Mouse (Mus musculus): Measurements from ENCODE around the gene Med11.
"Not testable (repeated sequence)": the region's sequence is repeated elsewhere in the genome, so short reads cannot be mapped to it uniquely, and the experiment has no call there.

The Med11 gene

DNA sequence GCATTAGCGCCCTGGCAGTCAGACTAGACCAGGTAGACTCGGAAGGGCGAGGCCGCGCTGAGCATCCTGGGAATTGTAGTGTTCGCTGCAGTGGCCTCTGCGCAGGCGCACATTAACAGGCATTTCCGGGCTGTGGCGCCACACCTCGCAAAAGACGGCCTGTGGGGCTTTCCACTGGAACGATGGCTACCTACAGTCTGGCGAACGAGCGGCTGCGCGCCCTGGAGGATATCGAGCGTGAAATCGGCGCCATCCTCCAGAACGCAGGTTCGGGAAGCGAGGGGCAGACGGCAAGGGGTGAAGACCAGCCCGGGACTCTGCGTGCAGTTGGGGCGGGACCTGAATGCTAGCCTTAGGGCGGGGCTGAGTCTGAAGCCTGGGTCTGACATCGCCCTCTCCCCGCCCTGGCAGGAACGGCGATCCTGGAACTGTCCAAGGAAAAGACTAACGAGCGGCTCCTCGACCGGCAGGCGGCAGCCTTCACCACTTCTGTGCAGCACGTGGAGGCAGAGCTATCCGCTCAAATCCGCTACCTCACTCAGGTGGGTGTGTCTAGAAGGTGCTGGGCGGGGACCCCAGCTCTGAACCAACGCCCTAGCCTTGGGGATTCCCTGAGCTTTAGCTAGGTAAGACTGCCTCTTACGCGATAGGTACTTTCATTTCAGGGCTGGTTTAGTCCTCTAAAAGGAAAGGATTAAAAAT lies at the start of gene Med11:
TSS of gene Med11 (plus strand) at position 123 of the 702 bp plus-strand sequence.
- peak; percentile 98 for DNase-seq

DNA sequence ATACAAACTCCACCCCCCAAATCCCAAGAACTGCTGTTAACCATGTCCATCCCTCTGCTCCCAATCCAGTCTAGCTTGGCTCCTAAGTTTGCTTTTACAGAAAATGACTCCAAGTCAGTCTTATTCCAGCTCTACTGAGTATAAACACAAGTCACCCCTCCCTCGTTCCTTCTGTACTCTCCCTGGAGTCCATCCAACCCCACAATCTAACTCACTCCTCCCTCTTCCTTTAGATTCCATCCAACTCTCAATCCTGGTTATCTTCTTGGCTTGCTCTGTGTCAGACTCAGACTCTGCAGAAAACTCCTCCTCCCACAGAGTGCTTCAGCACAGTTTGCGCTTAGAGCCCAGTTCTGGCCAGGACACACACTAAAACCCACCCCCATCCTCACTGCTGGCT lies 48.1 kb upstream of the Med11 start:
- DNase-seq, result no peak

DNA sequence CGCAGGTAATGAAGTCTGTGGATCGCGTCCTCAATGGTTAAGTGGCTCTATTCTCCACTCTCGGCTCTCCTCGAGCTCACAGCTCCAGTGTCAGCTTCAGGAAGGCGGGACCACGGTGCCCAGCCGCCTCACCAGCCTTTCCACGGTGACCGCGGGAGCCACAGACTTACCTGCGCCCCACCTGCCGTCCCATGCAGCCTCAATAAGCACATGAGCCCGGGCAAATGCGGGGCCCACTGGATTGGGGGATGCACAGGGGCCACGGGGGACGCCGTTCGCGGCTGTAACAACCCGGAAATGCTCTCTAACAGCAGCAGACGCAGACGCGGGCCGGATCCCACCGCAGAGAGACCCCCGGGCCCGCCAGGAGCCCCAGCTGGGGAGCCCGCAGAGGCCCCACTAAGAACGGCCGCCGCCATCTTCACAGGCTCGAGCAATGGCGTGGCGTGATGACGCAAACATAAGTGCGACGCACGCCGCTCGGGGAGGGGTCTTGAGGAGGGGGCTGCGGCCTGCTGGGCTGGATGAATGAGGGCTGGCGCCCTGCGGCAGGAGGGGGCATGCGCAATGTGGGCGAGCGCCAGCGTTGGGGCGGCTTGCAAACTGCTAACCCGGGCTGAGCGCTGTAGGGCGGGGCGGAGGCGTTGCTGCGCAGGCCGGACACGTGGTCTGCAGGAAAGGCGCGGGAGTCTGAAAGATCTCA lies 42.0 kb upstream of the Med11 start, which contains the start of gene Pelp1:
TSS of gene Pelp1 (minus strand) at position 438 of the 703 bp plus-strand sequence.
- peak; percentile 90 for DNase-seq

DNA sequence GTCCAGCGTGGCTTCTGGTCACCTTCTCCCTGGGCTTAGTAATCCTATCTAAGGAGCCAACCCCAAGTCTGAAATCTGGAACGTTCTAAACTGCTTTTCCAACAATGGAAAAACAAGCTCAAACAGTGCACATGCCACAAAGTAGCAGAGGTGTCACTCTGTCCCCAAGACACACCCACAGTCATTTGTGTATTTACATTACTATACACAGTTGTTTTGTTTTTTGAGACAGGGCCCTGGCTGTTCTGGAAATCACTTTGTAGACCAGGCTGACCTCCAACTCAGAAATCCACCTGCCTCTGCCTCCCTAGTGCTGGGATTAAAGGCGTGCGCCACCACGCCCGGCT lies 41.4 kb upstream of the Med11 start:
- no peak for DNase-seq

DNA sequence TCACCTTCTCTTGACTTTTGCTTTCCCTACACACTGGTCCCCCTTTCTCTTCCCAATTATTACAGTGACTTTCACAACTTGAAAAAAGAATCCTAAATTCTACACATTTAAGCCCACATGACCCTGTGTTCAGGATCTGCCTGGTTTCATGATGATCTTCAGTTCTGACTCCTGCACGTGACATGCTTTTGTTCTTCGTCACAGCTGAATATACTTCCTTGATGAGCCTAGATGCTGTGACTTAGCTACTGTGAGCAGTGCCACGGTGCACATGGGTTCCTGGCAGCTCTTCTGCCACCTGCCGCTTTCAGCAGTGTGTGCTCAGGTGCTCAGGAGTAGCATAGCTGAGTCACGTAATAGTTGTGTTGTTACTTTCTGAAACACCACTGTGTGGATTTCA lies 39.1 kb upstream of the Med11 start:
- DNase-seq, result no peak

DNA sequence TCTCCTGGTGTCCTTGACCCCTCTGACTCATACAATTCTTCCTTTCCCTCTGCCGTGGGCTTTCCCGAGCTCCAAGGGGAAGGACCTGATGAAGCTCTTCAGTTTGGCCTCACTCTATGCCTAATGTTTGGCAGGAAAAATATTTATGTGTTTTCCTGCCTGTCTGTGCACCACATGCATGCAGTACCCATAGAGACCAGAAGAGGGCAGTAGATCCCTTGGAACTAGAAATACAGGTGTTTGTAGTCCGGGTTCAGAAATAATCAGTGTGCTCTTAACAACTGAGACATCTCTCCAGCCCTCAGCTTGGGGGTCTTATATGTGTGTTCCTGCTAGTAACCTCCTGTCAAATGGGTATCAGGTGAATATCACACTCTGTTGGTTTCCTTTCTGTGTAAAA lies 37.8 kb upstream of the Med11 start:
- DNase-seq, result peak; percentile 82

DNA sequence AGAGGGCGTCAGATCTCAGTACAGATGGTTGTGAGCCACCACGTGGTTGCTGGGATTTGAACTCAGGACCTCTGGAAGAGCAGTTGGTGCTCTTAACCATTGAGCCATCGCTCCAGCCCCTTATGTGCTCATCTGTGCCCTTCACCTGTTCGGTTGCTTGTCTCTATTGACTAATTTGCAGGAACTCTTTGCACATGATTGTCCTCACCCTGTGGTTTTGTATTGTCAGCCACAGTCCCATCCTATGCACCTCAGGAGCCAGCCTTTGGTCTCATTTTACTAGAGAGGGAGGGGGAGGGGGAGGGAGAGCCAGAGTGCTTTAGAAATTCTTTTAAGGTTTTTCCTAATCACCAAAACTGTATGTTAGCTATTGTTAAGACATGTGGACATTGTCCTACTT lies 33.5 kb upstream of the Med11 start:
- no peak for DNase-seq

DNA sequence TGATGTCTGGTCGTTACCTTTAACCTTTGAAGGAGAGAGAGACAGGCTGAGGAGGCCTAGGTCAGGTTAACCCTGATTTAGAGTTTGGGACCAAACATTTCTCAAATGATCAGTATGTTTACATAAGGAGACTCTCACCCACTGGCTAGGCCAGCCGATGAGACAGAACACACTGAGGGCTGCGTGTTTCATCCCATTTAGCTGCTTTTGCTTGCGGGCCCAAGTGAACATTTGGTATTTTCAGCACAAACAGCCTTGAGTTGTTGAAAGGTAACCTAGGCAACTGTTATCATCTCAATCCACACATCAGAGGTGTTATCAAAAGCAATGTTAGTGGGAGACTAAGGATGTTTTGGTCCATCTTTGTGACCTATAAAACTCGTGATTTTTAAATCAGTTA lies 32.2 kb upstream of the Med11 start:
- no peak for DNase-seq

DNA sequence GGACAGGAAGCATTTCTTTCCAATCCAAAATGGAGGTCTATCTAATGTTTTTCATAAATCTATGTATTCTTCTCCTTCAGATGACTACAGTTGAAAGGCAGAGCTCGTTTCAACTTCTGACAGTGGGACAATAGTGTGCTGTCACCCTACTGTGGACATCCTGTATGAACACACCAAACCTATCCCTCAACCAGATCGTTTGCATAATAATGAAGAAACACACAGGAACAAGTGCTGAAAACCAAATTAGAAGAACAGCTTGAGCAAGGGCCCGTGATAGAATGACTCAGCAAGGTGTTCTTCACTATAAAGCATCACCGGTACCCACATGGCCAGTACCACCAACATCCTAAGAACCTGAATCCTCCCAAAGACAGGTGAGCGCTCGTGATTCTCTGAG lies 25.1 kb upstream of the Med11 start:
- not testable (repeated sequence) for DNase-seq

DNA sequence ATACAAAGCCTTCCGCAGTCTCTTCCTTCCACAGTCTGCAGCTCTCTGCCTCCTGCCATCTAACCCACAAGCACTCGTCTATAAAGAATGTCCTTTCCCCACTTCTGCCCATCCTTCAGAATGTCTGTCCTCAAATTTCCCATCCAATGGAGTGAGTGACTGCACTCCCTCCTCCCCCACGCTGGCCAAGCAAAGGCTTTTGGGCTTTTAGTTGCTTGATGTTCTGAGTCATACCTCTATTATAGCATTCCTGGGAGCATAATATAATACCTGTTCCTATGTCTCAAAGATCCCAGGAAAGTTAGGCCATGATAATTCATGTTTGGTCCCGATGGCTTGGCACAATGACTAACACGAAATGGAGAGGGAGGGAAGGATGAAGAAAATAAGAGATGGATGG lies 20.1 kb upstream of the Med11 start:
- no peak for DNase-seq

DNA sequence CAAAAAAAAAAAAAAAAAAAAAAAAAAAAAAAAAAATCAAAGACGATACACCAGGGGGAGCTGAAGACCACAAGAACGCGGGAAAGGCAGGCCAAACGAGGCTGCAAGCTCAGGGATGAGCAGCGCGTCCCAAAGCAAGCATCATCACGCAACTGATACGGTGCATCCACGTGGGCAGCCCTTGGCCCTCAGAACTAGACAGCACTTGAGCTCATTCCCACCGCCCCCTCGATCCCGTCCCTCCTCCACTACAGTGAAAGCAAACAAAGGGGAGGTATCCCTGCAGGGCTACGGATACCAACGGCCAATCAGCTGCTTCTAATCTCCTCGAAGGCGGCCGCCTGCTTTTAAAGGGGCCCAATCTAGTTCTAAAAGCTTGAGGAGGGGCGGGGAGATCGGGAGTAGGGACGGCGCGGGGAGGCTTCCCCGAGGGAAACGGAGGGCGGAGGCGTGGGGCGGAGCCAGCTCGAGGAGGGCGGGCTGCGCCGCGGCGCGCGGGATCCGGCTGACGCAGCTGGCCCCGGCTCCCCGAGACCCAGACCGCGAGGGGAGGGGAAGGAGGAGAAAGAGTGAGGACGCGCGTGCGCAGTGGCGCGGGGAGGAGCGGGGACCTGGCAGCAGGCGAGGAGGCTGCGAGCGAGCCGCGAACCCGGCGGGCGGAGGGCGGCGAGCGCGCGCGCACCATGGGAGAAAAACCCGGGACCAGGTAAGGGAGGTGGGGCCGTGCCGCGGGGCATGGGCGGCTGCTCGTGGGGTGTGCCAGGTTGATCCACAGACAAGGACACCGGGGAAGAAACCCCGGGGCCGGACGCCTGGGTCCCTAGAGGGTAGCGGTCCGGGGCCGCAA lies 19.4 kb upstream of the Med11 start, which contains the start of gene Arrb2:
TSS of gene Arrb2 (plus strand) at position 588 of the 847 bp plus-strand sequence.
- DNase-seq, result peak; percentile 96

DNA sequence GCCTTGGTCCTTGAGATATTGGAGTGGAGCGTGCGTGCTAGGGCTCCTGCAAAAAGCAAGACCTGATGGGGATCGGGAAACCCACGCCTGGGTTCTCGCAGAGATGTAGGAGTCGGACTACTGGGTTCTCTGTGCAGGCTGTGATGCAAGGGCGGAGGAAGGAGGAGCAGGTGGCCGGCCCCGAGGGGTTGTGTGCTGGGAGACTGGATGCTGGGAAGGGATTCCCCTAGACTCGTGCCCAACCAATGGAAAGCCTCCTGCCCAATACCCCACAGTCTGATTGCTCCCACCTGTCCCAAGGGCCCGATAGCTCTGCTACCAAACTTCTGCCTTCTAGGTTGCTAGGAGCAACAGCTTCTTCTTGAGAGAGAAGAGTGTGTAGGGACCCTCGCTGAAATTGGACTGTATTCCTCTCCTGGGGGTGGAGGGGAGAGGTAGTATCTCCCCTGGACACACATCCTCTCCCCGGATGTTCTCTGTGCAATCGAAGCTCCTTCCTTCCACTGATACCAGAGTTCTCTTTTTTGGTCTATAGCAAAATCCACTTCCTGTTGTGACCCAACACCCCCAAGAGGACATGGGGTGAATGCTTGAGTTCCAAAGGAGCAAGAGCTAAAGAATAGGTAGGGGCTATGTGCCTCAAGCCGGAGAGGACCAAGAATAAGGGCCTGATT lies 18.7 kb upstream of the Med11 start:
- no peak for DNase-seq

DNA sequence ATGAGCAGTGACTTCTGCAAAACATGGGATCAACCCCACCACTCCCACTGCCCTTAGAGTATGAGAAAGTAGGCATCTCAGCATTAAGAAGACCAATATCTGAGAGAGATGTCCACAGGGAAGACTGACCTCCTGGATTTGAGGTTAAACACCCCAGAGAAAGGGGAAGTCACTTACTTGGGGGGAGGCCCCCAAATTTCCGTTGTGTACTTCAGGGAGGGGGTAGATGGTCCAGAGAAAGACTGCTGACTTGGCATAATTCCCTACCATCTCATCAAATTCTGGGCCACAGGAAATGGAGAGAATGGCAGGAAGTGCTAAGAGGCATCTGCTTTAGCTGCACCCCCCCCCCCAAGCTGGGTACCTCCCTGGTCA lies 18.2 kb upstream of the Med11 start:
- no peak for DNase-seq

DNA sequence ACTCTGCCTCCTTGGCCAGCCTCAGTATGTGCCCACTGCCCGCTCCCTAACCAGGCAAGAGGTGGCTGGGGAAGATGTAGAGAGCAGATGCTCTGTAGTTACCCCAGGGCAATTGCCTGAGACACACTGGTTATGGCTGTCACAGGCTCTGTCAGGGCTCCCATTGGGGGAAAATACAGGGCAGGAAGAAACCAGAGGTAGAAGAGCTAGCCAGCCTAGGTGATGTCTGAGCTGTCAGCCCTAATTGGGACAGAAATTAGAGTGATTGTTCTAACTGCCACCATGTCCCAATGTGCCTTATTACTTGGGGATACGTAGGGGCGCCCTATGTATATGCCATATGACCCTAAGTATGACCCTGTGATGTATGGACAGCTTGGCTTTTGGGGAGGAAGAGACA lies 17.8 kb upstream of the Med11 start:
- DNase-seq, result no peak

DNA sequence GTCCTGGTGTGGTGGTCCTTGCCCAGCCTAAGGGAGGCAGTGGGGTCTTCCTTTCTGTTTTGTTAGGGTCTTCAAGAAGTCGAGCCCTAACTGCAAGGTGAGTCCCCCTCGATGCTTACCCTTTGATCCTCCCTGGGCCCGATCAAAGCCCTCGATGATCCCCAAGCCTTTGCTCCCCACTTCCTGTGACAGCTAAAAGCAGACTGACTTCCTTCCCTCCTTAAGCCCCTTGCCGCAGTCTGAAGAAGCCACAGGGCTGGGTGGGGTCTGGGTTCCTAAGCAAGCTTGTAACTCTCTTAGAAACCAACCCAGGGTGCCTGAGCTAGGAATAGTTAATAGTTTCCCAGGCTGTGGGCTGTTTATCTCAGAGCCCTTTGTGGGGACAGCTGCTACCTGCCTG lies 16.2 kb upstream of the Med11 start:
- no peak for DNase-seq

DNA sequence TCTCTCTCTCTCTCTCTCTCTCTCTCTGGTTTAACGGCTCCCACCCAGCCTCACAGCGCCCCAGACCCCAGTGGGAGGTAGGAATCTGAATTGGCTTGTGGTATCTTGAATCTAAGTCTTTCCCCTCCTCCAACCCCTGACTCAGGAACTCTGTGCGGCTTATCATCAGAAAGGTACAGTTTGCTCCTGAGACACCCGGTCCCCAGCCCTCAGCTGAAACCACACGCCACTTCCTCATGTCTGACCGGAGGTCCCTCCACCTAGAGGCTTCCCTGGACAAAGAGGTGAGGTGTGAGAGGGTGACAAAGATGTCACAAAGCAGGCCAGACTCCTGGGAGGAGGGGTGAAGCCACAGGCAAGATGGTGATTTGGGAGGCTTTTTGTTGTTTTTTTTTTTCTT lies 14.3 kb upstream of the Med11 start:
- DNase-seq, result no peak

DNA sequence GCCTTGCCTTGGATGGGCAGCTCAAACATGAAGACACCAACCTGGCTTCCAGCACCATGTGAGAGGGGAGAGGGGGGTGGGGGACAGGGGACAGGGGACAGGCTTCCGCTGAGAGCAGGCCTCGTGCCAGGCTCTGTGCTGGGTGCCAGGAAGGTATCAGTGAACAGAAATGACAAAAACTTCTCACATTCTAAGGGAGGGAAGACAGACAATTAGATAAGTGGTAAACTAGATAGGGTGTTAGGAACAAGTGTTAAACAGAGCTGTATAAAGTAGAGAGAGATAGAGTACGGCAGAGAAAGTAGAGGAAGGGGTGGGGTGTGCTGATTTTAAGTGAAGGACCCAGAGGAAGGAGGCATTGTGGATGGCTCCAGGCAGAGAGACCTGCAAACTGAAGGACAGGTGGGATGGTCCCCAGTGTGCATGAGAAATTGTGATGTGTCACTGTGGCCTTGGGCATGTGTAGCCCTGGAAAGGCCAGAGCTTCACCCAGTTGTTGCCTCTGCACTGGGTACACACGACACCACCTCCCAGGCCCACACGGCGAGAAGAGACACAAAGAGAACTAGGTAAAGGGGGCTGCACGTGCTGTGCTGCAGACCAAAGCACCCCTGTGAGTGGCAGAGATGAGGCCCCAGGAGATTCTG lies 12.9 kb upstream of the Med11 start:
- no peak for DNase-seq

DNA sequence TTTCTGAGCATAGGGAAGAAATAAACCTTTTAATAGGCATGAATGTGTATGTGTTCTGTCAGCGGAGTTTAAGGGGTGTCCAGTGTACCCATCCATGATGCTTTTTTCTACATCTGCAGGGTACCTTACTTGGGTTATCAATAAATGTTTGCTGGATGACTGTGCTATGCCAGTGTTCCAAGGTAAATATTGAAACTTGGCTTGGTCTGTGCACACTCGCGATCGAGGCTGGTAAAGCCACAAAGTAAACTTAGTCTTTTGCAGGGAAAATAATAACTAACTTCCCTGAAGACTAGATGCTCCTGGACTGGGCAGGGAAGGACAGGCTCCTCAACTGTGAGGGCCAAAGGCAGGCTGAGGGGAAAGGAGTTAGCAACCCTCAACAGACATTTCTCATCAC lies 11.1 kb upstream of the Med11 start:
- DNase-seq, result no peak

DNA sequence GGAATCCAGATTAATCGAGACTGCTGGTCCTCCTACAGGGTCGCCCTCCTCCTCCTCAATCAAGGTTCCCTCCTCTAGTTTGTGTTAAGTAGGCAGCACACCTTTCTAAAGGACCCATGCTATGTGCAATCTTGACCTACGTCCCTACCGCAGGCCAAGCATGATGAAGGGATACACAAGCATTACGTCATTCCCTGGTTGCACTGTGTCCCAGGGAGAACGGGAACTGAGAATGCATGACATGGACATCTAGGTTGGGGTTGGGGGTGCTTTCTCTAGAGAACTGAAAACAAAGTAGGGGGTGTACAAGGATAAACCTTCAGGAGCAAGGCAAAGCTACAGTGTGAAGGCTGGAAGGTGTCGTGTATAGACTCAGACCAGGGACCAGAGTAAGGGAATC lies 9.8 kb upstream of the Med11 start:
- no peak for DNase-seq

DNA sequence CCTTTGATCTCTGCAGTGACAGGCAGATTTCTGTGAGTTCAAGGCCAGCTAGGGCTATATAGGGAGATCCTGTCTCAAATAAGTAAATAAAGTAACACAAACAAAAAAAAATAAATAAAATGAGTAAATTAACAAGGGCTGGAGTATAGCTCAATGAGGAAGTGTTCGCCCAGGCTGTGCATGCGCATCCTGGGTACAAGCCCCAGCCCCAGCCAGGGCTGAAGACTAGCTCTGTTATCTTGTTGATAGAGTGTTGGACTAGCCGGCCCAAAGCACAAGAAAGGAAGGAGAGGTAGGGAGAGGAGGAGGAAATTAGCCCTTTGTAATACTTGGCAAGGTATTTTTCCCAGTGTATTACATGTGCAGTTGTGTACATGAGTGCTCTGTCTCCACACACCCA lies 7.8 kb upstream of the Med11 start:
- DNase-seq, result no peak

DNA sequence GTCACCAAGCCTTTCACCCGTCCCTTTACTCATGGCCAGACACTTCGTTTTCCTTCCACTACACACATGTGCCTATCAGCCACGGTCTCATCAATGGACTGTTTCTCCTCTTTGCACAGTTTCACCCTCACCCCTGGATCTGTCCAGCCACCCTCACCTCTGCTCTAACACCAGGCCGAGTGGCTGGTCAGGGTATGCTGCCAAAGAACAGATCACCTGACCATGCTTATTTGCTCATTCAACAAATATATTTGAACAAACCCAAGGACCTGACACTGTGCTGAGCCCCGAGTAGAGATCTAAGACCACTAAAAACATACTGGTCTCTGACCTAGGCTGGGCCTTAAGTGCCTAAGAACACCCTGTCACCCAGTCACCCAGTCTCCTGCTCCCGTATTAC lies 7.1 kb upstream of the Med11 start:
- DNase-seq, result no peak

DNA sequence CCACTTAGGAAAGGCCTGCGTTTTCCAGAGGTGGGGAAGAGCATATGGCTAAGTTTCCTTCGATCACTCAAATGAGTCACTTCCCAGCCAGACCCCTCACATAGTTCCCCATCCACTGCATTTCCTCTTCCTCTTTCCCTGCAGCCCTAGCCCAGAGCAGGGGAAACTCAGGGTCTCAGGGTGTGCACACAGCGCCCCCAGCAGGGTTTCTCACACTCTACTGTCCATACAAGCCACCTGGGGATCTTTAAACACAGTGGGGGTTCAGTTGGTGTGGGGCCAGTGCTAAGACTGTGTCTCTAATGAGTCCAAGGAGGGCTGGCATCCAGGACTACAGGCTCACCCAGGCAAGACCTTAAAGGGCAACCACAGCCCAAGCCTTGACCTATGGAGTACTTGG lies 5.0 kb upstream of the Med11 start:
- no peak for DNase-seq

DNA sequence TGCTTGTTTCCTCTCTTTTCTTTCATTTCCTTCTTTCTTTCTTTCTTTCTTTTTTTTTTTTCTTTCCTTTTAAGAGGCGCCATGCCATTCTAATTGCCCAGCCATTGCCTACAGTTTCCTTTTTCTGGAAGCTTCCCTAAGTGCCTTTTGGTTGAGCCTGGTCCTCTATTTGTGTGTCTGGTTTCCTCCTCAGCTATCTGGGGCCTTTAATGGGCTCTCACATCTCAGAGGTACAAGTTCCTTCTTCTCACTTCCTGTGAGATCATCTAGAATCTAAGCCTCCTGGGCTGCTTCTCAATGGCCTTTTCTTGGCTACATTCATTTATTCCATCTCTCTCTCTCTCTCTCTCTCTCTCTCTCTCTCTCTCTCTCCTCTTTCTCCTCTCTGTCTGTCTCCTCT lies 4.3 kb upstream of the Med11 start:
- no peak for DNase-seq
